Mouse (Mus musculus) heart, adult 2 months (tissue): ENCODE data around the gene Gm45808.
"Not testable (repeated sequence)": the region's sequence is repeated elsewhere in the genome, so short reads cannot be mapped to it uniquely, and the experiment has no call there.

Source experiments
- CTCF ChIP-seq: fragments of 200-600 bp; IDR thresholded peaks from 2 replicates; pipeline ENCODE4 v1.8.1; 2022; ENCODE audit warnings: antibody characterized with exemption, mild to moderate bottlenecking, moderate library complexity
- POLR2A ChIP-seq: fragments of 200-500 bp; IDR thresholded peaks from 2 replicates; pipeline ENCODE4 v1.6.1; 2011; ENCODE audit warnings: mild to moderate bottlenecking, low read depth, low read length, control low read depth; ENCODE audit not compliant: insufficient read depth

- not testable (repeated sequence) for TF ChIP-seq CTCF, POLR2A
Measured at GRCm38 (mm10) chr7:45480310-45480709, 6.3 kb downstream of the Gm45808 start.
